Mouse (Mus musculus) naive thymus-derived CD4-positive, alpha-beta T cell, adult 2 months (primary cell): Measurements from ENCODE around the gene Aars2.
A peak's percentile ranks its signal among the peaks of the same experiment; 100 is the strongest.

ENCODE experiments used
- DNase-seq: peaks from one replicate; pipeline ENCODE4 v3.0.0-alpha.2; 2011; ENCODE audit warnings: low read depth

Gene Aars2

DNA sequence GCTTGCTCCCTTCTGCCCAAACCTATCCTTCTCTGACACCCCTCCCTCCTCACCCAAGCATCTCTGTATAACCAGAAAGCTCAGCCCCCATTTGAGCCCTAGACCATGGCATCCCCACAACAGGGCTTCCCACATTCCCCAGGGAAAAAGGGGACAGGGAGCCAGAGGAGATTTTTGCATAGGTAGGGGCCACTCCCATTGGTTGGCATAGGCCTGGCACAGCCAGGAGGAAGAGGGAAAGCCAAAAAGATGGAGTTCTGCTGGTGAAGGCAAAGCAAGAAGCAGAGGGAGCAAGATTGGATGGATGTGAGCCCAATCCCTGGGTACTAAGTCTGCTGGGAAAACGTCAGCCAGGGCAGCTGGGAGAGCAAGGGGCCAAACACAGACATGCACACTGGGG is 36.5 kb downstream of the Aars2 start:
- no peak for DNase-seq

DNA sequence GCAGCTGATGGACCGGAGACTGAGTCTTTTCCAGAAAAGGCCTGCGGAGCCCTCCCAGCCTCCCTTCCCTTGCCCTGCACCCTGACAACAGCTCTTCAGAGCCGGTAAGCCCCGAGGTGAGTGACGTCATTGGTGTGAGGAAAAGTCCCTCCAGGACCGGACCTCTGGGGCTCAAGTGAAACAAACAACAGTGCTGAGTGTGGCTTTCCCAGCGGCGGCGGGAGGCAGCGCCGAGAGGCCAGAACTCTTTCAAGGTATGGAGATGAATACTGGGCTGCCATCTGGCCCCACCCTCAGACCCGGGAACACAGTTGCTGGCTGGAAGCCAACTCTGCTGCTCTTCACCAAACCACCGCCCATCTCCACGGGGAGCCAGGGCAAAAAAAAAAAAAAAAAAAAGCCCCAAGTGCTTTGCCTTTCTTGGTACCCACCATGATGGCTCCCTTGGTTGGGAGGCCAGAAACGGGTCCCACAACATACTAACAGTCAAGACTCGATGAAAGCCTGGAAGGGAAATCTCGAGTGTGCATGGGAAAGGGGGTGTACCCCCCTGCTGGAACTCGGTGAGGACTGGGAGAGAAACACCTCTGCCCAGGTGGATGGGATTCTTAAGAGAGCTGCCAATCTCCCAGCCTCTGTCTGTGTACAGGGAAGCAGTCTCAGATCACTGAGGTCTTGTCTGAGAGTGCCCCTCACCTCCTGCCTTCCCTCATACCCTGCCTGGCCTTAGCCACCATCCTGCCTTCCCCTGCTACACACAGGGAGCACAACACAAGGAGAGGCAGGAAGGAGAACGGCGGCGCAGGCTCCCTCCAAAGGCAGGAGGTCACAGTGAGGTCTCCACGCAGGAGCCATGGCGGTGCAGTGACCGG is 37.6 kb downstream of the Aars2 start:
- DNase-seq: no peak

- no peak for DNase-seq
These were observed 38.2 kb downstream of the Aars2 start for GRCm38 (mm10) chr17:45544873-45545277.

GRCm38 (mm10) chr17:45545278-45545961 is 38.8 kb downstream of the Aars2 start:
- DNase-seq: no peak

- DNase-seq: no peak
These were observed 40.3 kb downstream of the Aars2 start for GRCm38 (mm10) chr17:45546941-45547340.

DNA sequence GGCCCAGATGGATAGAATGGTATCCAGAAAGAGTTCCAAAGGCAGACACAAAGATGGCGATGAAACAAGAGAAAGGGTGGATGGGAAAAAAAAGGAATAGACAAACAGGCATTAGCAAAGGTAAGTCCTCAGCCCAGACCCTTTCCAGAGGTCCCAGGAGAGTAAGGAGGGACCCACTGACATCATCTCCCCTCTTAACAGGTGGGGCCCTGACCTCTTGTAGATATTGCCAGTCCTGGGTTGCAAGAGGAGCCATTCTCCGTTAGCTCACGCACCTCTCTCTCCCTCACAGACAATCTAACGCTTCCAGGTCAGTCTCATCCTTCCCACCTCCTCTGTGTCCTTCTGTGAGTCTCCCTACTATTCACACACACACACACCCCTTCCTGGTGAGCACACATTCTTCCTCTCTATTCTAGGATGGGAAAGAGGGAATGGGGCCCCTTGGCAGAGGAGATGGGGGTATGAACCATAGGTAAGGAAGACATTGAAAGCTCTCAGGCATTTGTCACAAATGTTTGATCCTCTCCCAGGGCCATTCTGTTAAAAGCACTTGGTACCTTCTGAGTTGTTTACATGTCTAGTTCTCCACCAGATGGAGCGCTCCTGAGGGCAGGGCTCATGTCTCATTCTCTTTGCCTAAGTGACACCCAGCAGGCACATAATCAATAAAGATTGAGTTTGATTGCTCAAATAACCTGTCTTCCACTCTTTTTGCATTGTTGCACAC is 41.0 kb downstream of the Aars2 start:
- DNase-seq: peak; percentile 10

DNA sequence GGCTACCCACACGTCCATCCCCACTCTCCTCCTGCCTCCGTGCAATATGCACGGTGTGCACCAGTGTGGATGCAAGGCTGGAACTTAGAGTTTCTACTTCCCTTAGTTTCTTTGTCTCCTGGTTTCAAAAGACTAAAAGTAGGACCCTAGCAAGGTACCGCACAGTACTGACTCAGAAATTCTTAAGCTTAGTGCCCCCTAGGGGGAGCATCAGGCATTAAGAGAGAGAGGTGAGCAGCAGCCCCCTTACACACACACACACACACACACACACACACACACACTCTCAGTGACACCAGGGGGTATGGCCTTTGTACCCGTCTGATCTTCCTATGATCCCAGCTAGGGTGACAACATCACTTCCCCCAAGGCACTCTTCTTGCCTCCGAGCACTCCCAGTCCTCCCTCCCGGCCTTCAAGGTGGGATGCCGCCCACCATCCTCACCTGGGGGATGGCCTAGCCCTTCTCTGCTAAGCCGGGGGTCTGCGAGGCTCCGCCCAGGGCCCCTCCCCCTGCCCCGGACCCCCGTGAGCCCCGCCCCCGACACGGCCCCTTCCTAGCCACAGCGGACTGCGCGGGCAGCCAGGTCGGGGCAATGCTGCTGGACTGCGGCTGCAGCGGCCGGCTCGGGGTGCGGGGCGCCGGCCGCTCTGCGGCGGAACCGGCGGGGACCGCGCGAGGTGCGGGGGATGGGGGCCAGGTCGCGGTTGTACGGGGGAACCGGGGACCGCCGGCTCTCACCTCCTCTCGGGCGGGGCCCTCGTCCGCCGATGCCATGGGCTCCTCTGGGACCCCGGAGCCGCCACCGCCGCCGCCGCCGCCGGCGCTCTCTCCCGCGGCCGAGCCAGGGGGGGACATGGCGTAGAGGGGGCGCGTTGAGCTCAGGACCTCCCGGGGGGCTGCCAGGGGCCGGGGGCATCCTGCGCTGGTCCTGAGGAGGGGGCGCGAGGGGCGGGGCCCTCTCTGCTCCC is 42.2 kb downstream of the Aars2 start:
- peak; percentile 57 for DNase-seq

GRCm38 (mm10) chr17:45549617-45550181 is 43.1 kb downstream of the Aars2 start, which contains the start of gene Tmem151b:
Gene Tmem151b, minus strand, starts transcription at chr17:45549677.
- peak; percentile 40 for DNase-seq

- DNase-seq: no peak
These were observed 43.6 kb downstream of the Aars2 start for GRCm38 (mm10) chr17:45550253-45550652.

- DNase-seq: peak; percentile 23
These were observed 44.7 kb downstream of the Aars2 start for GRCm38 (mm10) chr17:45551249-45551796.

DNA sequence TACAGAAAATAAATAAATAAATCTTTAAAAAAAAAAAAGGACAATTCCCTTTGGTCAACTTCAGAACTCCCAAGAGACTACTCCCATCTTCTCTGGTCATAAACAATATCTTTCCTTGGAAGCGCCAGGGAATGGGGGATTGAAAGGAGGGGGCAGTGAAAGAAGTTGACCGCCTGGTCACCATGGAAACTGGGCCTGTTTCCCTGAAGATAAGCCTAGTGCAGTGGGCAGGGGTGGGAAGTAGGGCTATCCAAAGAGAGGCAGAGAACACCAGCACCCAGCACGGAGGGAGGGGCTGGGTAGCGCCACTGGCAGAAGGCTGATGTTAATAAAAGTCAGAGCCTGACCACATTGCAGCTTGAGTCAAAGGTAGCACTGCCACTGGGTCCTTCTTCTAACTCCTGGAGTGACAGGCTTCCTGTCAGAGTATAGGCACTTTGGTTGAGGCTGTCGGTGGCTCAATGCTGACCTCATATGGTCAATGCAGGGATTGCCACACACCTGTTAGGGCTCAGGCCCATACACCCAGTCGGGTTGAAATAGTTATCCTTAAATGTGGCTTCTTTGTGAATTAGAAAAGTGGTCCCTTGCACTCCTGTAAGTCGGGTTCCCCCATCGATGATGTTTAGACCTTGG is 45.3 kb downstream of the Aars2 start:
- peak; percentile 94 for DNase-seq

GRCm38 (mm10) chr17:45553065-45553464 is 46.4 kb downstream of the Aars2 start:
- no peak for DNase-seq

GRCm38 (mm10) chr17:45554420-45554819 is 47.8 kb downstream of the Aars2 start:
- DNase-seq: peak; percentile 37

DNA sequence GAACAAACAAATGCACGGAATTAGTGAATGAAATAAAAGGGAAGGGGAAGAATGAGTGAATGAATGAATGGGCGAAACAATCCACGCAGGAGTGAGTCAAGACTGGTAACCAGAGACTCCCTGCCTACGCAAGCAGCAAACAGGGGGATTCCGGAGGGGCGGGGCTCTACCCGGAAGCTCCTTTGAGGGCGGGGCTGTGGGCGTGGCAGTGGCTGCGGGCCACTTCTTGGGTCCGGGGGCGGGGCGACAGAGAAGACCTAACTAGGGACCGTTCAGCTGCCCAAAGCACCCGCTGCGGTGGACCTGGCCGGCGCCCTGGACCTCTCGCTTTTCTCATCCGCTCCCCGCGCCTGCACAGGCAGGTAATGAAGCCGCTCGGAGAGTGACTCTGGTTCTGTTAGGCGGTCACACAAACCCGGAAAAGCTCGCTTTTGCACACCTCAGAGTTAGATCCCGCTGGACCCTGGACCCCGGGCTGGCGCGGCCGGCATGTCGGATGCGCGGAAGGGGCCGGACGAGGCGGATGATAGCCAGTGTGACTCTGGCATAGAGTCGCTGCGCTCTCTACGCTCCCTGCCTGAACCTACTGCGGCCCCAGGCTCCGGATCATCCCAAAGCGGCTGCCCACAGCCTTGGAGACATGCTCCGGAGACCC is 48.9 kb downstream of the Aars2 start, which contains the start of gene Nfkbie:
Gene Nfkbie, plus strand, starts transcription at position 252 of the 655 bp plus-strand sequence.
- DNase-seq: peak; percentile 98

- DNase-seq: no peak
These were observed 49.5 kb downstream of the Aars2 start for GRCm38 (mm10) chr17:45556107-45556489.

GRCm38 (mm10) chr17:45556514-45557245 is 50.0 kb downstream of the Aars2 start:
- DNase-seq: peak; percentile 47

GRCm38 (mm10) chr17:45557246-45557824 is 50.7 kb downstream of the Aars2 start:
- peak; percentile 53 for DNase-seq
